Mouse (Mus musculus) MEL-GATA-1-ER (cell line): ENCODE measurements around the gene Nrd1.
A peak's percentile ranks its signal among the peaks of the same experiment; 100 is the strongest.

ENCODE experiments used
- DNase-seq: peaks from one replicate; pipeline ENCODE4 v3.0.0-alpha.2; 2012; ENCODE audit warnings: low read depth; ENCODE audit errors: extremely low read depth

Gene Nrd1

DNA sequence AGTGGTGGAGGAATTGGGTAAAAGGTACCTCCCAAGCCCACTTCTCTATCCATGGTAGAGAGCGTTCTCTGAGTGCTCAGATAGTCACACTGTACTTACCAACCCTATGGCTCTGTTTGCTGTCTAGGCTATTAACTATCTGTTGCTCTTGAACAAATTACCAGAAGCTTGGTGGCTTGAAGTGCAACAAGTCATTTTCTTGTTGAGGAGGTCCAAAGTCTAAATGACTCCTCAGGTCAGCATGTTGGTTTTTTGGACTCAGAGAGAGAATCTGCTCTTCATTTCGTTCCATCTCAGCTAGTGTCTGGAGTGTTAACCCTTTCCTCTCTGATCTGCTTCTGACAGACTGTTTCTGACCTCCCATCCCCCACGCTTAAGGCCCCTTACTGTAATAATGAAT lies 24.6 kb downstream of the Nrd1 start:
- no peak for DNase-seq

DNA sequence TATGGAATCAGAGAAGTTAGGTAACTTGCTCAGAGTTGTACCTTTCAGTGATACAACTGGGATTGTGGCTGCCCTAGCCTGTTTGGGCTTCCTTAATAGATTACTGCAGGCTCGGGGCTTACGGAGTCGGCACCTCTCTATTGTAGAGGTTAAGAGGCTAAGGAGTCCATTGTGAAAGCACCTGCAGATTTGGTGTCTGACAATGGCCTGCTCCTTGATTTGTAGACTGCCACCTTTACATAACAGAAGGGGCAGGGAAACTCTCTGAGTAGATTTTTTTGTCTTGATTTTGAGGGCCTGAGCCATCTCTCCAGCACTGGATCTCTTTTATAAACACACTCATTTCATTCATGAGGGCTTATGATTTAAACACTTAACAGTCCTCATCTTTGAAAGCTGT lies 26.1 kb downstream of the Nrd1 start:
- no peak for DNase-seq

DNA sequence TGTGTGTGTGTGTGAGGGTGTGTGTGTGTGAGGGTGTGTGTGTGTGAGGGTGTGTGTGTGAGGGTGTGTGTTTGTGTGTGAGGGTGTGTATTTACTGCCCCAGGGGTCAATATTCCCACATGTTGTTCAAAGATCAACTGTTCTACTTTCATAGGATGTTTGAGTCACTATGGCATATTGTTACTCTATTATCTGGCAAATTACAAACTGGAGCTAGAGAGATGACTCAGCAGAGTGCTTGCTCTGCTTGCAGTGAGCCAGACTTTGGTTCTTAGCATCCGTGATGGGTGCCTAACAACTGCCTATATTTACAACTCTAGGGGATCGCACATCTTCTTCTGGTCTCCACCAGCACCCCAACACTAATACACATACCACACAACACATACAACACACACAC lies 29.4 kb downstream of the Nrd1 start:
- no peak for DNase-seq

DNA sequence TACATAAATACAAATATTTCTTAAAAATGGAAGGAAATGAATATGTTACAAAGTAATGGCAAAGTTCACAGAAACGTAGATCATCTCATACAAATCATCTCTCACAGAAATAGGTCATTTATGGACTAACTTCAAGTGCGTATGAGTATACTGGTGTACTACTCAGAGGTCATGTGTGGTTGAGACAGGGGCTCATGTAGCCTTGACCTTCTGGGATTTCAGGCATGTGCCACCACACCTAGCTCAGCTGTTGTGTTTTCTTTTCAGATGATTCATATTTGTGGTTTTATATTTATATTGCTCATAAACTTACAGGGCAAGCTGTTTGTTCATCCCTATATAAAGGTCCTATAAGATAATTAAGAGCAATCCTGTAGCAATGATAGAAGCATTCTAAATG lies 29.8 kb downstream of the Nrd1 start:
- no peak for DNase-seq

DNA sequence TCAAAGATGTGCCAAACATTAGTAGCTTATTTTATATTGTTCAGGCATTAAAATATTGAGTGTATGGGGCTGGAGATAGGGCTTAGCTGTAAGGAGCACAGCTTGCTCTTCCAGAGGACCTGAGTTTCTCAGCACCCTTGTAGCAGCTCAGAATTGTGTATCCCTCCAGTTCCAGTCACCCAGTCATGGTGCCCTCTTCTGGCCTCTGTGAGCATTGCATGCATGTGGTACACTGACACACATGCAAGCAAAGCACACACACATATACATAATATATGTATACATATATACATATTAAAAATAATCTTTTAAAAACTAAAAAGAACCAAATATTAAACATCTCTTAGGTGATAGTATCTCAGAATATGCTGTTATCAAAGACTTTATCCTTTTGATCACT lies 35.9 kb downstream of the Nrd1 start:
- DNase-seq, result peak; percentile 46

DNA sequence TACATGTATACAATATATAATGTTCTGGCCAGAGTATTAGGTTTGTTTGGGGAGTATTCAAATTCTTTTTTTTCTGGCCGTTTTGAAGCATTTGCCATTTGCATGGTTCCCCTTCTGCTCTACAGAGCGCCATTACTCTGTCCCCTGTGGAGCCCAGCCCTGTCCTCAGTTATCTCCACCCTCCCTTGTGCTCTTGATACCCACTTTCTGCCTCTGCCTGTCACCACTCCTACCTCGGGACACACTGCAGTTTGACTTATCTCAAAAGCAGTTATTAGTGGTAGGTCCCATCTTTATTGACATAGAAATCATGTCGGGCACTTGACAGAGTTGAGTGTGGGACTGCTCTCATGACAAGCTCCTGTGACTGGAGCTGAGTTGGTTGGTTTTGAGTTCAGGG lies 42.3 kb downstream of the Nrd1 start:
- DNase-seq, result no peak

DNA sequence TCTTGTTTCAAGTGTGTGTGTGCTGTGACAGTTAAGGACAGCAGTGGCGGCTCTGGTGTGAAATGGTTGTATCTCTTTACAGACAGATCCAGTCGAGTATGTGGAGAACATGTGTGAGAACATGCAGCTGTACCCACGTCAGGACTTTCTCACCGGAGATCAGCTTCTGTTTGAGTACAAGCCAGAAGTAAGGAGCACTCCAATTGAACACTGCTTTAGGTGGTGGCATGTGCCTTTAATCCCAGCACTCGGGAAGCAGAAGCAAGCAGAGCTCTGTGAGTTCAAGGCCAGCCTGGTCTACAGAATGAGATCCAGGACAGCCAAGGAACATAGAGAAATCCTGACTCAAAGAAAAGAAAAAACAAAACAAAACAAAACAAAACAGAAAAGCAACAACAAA lies 42.8 kb downstream of the Nrd1 start:
- no peak for DNase-seq

DNA sequence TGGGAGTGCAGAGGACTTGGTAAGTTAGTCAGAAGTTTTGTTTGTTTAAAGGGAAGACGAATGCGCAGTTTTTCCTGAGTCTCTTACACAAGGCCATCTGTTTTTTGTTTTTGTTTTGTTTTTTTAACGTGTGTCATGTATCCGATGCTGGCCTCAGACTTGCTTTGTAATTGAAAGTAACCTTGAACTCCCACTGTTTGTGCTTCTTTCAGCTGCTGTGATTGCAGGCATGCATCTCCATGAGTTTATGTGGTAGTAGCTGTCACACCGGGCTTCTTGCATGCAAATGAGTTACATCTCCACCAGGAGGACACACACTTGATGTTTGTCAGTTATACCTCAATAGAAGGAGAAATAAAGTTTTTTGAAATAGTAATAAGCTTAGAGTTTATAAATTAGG lies 43.3 kb downstream of the Nrd1 start:
- DNase-seq, result no peak

DNA sequence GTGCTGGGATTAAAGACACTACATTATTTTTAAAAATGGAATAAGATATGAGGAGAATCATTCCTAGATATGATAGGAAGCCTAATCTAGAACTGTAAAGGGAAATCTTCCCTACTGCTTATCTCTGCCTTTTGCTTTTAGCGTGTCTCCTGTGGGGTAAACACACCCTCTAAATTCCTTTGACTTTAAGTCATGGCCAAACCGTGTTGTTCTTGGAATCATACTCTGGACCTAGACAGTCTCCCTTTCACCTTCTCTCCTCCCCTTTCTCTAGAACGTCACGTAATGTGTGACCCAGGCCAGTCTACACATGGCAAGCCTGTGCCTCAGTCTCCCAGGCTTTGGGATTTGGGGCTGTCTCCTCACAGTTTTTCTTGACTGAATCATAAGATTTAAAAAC lies 47.8 kb downstream of the Nrd1 start:
- no peak for DNase-seq

DNA sequence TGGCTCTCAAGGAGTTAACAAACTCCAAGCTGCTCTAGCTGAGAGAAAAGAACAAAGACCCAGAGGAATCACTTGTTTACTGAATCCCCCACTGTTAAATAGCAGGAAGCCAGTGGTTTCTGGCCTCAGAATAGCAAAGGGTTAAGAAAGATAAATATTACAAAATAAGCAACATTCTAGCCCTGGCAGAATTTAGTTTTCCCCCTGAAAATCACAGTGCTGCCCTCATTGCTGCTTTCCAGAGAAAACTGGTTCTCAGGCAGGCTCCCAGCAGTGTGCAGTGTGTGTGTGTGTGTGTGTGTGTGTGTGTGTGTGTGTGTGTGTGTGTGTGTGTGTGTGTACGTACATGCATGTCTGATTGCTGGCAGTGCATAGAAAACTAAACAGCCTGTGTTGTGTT lies 51.8 kb downstream of the Nrd1 start:
- no peak for DNase-seq

DNA sequence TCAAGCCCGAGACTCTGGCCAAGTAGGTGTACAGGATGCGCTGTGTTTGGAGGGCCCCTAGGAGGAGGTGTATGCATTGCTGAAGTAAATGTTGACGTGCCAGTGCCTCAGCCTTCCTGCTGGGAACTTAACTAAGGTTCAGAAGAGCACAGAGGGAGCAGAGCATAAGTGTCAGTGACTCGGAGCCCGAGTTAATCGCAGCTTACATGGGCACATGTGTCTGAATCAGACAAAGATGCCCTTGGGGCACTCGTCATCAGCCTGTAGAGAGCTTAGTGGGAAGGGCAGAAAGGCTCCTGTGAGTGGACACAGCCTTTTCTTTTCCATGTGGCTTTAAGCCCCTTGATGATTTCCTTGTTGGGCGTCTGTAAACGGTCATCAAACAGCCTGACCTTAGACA lies 53.5 kb downstream of the Nrd1 start:
- no peak for DNase-seq

DNA sequence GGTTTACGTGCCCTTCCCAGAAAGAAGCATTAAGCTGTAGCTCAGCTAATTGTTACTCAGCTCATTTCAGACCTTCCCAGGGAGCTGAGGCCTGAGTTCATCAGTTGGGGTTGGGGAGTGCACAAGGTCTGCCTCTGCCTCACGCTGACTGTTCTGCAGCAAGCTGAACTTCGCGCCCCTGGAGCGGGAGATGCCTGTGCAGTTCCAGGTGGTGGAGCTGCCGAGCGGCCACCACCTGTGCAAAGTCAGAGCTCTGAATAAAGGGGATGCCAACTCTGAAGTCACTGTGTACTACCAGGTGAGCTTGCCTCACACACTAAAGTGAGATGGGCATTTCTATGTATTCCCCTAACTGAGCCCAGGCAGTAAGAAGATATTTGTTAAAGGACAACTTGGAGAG lies 55.9 kb downstream of the Nrd1 start:
- DNase-seq, result no peak

DNA sequence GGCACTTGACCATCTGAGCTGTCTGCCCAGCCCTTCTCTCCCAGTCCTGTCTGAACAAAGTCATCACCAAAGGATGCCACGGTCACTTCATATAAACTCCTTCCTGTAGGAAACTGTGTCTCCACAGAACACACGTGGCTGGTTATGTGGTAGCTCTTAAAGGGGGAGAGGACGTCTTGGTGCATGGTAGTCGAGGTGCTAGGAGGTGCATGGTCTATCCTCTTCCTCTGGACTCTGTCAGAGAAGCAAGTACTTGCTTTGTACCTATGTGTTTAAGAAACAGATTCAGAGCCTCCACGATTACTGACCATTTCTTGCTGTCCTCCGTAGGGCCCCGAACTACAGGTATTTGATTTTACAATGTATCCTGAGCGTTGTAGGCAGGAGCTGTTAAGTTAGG lies 57.2 kb downstream of the Nrd1 start:
- no peak for DNase-seq

DNA sequence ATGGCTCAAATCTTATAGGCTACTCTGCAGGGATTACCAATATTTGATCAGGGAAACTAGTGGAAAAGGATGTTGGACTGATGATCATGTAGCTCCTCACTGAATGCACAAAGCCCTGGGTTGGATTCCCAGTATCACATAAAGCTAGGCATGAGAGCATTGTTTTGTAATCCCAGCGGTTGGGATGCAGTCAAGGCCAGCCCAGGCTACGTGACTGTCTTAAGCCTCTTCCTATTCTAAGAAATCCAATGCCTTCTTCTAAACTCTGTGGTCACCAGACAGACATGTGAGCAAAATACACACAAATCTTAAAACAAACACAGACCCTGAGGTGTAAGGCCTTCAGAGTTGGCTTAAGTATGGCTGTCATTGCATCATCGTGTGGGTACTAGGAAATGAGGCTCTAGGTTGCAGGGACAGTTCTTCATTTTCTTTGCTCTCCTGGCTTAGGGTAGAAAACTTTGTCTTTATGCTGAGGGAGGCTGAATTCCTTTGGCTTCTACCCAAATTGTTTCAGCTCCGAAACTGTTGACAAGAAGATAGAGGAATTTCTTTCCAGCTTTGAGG lies 58.9 kb downstream of the Nrd1 start:
- DNase-seq, result no peak

DNA sequence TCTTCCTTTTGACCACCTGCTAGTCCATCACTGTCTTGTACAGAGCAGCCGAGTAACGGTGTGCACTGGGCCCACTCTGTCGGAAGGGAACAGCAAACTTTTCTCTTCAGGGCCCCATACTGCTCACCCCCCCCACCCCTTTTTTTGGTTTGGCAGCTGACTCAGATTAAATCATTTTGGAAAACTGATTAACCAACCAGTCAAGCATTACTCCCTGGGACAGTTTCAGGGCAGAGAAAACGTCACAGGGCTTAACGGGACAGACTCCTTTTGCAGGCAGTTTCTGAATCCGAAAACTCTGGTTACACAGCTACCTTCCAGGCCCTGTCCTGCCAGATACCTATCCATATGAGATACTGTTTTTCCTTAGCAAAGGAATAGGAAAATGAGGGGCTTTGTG lies 64.5 kb downstream of the Nrd1 start:
- no peak for DNase-seq

DNA sequence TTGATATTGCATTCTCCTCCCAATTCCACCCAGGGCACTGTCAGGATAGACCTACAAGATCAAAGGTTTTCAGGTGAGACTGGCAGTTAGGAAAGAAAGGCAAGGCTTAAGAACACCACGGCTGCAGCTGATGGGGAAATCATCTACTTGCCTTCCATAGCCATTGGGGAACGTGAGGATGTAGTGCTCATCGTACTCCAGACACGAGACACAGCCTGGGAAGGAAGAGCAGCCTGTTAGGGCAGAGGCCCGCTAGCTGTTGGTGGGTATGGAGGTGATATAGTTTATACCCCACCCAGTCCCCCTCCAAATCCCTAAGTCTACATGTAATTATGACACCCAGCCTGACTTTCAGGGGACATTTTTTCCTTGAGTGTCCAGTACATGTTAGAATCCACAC lies 65.3 kb downstream of the Nrd1 start:
- no peak for DNase-seq

DNA sequence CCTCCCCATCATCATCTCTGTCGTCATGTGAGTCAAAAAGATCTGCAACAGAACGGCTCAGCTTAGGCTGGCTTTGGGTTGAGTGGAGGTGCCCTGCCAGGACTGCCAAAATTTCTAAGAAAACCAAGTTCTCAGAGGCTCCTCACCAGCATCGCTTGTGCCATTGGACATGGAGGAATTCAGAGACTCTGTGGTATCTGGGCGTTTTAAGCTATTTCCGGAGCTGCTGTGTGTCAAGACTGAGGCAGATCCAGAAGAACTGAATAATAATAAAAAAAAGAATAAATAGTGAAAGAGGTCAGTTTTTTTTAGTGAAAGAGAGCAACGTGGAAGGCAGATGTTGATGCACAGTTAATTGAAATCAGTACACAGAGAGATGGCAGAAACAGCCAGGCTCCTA lies 72.4 kb downstream of the Nrd1 start:
- DNase-seq, result no peak

DNA sequence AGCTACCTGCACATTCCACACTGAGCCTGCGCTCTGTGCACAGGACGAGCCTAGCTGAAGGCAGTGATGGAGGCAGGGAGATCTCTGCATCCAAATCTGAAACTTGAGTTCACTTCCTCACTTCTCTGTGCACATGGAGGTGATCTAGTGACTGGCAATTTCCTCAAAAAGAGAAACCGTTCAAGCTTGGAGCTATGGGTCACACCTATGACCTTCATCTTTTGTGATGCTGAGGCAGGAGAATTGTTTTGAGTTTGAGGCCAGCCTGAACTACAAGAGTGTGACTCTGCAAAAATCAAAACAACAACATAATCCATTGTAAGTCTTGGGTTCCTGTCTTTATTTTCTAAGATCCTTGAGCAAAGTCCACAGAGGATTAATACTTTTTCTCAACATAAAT lies 72.8 kb downstream of the Nrd1 start:
- no peak for DNase-seq

DNA sequence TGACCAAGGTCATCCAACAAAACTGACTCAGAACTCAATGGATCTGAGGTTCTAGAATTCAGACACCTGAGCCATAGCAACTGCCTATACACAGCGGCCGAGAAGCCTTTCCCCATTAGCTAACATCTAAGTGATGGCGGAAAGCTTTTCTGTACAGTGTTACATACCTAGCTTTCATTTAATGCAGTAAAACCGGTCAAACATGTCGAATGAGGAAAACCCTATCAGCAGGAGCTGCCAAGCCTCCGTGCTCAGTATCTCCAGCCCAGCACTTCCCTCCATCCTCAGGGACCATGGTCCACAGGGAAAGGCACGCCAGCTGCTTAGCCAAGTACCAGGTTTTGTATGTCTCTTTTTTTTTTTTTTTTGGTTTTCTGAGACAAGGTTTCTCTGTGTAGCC lies 78.5 kb downstream of the Nrd1 start:
- DNase-seq, result no peak

DNA sequence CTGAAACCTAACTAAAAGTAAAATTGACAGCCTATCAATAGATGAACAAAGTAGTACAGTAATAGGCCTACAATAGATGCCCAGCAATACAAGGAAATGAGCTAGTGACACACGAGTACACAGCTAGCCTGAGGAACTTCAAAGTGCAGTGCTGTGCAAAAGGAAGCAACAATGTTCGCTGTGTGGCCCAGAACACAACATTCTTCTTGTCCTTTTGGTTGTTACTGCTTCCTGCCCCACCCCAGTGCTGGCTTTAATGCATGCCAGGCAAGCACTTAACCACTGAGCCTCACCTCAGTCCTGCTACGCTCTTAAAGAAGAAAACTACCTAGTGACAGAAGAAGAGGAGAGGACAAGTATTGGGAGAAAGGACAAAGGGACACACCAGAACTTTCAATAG lies 79.2 kb downstream of the Nrd1 start:
- no peak for DNase-seq

DNA sequence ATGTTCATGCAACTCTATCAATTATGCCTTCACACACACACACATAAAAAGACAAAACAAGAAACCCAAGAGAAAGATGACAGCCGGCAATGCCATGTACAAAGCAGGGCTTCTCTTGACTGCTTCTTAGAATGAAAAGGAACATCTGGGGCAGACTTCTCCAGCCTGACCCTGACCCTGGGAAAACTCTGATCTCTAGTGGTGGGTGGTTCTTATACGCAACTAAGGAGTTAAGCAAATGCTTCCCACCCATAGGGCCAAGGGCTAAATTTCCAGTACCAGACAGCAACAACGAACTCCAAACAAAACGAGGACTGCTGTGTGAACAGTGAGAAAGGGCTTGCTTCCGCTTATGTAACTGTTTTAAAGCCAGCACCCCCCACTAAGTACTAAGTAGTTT lies 79.7 kb downstream of the Nrd1 start:
- DNase-seq, result no peak

DNA sequence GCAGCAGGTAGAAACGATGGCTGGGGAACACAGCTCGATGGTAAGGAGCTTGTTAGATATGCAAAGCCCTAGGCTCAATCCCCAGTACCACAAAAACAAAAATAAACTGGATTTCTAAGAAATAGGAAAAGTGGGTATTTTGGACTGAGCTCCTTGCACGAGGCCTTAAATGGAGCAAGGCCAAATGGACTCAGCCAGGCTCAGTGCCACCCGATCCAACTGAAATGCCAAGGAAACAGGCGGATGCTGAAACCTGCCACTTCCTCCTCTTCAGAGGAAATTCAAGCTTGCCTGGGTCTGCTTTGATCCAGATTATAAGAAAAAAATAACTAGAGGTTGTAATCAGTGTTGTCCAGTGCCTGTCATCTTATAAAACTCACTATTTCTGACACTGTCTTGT lies 88.7 kb downstream of the Nrd1 start:
- no peak for DNase-seq

DNA sequence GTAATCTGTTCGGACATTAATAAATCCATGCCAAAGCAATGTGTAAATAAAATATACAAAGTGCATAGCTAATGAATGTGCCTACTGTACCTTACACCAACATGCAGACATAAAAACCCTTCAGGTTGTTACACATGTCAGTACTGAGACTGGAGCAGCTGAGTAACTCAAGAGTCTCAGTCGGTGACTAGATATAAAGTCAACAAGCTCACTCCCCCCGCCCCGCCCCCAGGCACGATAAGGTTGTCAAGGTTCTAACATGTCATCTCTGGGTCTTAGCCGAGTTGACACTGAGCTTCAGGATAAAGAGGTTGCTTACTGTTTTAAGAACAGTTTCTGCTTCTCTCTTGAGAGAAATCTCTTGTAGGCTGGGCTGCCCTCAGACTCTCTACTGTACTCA lies 89.5 kb downstream of the Nrd1 start:
- DNase-seq, result peak; percentile 7

DNA sequence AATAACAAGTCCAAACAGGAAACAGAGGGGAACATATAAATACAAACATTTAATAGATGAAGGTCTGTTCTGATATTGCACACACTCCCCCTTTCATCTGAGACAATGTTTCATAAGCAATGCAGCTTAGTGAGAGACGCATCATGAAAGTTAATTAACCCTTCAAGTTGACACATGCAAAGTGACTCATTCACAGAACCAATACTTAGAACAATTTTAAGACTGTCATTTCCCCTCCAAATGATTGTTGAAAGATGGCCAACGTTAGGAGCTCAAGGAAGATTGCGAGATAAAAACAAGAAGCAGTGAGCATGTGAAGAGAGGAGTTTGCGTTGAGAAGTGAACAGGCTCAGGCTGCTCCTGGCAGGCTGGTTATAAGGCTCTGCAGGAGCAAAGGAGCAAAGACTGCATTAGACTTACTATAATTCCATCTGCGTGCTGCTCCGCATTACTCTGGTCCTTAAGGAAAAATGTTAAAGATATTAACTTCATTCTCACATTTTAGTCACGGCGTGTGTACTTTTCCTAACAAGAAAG lies 90.9 kb downstream of the Nrd1 start:
- DNase-seq, result no peak
